Comparison of ENCODE assay signal across 8 mouse cellular contexts in genomic region chr16:84834745-84835440, GRCm38 (mm10). TPM values are rescaled to one million over a fixed set of nuclear protein-coding genes. Genes with fewer than 3 reads are reported as not detected.
DNase-seq lines count a peak whose midpoint lies in the region; ATAC-seq and TF ChIP-seq lines count a peak whose summit lies in the region.

Gabpa (plus strand) TSS chr16:84834925.

- peaks cover 62% of the 10 kb centered on the region for H3K4me1 ChIP-seq in E14TG2a.4 (replicated peaks; ENCODE audit: low read depth, low read length)
- peaks cover 18% of the 10 kb centered on the region for H3K4me1 ChIP-seq in forebrain, embryonic 12.5 days
- peaks cover 29% of the 10 kb centered on the region for H3K4me1 ChIP-seq in heart, postnatal 0 days (ENCODE audit: control insufficient read depth, insufficient read depth)
- peaks cover 9% of the 10 kb centered on the region for H3K4me1 ChIP-seq in liver, embryonic 16.5 days (ENCODE audit: control insufficient read depth, low read depth, low read length)
- H3K4me1 ChIP-seq in neural tube, embryonic 13.5 days (replicated peaks) = peaks cover 36% of the 10 kb centered on the region
- peaks cover 11% of the 10 kb centered on the region for H3K4me1 ChIP-seq in testis, adult 2 months (ENCODE audit: control insufficient read depth, insufficient read depth, low read length)

- DNase-seq in c-Kit-positive CD71-positive TER-119-positive erythroid progenitor cells, embryonic 14.5 days (ENCODE audit: low spot score) = peak; percentile 91
- DNase-seq in heart, postnatal 0 days (ENCODE audit: low spot score) = peak; percentile 99
- peak; percentile 90 to 95 for DNase-seq in kidney, postnatal 4 days

- peak within 1 kb of the TSS; percentile 98 for H3K4me3 ChIP-seq in E14TG2a.4 (replicated peaks; ENCODE audit: low read length)
- peak within 1 kb of the TSS; percentile 94 for H3K4me3 ChIP-seq in forebrain, embryonic 12.5 days (replicated peaks)
- H3K4me3 ChIP-seq in heart, postnatal 0 days (ENCODE audit: low read depth, low read length) = peak within 1 kb of the TSS; percentile 77
- peak within 1 kb of the TSS; percentile 98 for H3K4me3 ChIP-seq in liver, embryonic 16.5 days (ENCODE audit: low read depth, low read length)
- H3K4me3 ChIP-seq in neural tube, embryonic 13.5 days = peak within 1 kb of the TSS; percentile 94
- peak within 1 kb of the TSS; percentile 96 for H3K4me3 ChIP-seq in testis, adult 2 months (ENCODE audit: control insufficient read depth, low read depth, low read length)

- H3K27me3 ChIP-seq in E14TG2a.4 (ENCODE audit: insufficient read depth, low read length) = no peaks in the 10 kb centered on the region
- H3K27me3 ChIP-seq in forebrain, embryonic 12.5 days = no peaks in the 10 kb centered on the region
- H3K27me3 ChIP-seq in heart, postnatal 0 days (ENCODE audit: control insufficient read depth, insufficient read depth, low read length) = no peaks in the 10 kb centered on the region
- no peaks in the 10 kb centered on the region for H3K27me3 ChIP-seq in liver, embryonic 16.5 days (ENCODE audit: control insufficient read depth, insufficient read depth, low read depth, low read length)
- H3K27me3 ChIP-seq in neural tube, embryonic 13.5 days = no peaks in the 10 kb centered on the region
- H3K27me3 ChIP-seq in testis, adult 2 months (ENCODE audit: control insufficient read depth, insufficient read depth, low read length) = no peaks in the 10 kb centered on the region

- H3K36me3 ChIP-seq in E14TG2a.4 (ENCODE audit: insufficient read depth, low read length) = peaks cover 67% of the 10 kb centered on the region
- peaks cover 25% of the 10 kb centered on the region for H3K36me3 ChIP-seq in forebrain, embryonic 12.5 days (replicated peaks)
- H3K36me3 ChIP-seq in heart, postnatal 0 days (replicated peaks; ENCODE audit: control insufficient read depth, insufficient read depth, low read length) = peaks cover 36% of the 10 kb centered on the region
- peaks cover 14% of the 10 kb centered on the region for H3K36me3 ChIP-seq in liver, embryonic 16.5 days (ENCODE audit: control insufficient read depth, insufficient read depth)
- H3K36me3 ChIP-seq in neural tube, embryonic 13.5 days = peaks cover 22% of the 10 kb centered on the region
- H3K36me3 ChIP-seq in testis, adult 2 months (ENCODE audit: control insufficient read depth, insufficient read depth, low read length) = no peaks in the 10 kb centered on the region; the same call in 1 of the 2 replicates

- TF ChIP-seq POLR2A in testis, adult 2 months (IDR thresholded peaks at IDR 0.05; ENCODE audit: control insufficient read depth, low read depth, low read length) = peak; percentile 85

- peak; percentile 95 for ATAC-seq in forebrain, embryonic 12.5 days (ENCODE audit: low FRiP score)
- ATAC-seq in heart, postnatal 0 days (ENCODE audit: insufficient read depth, low read depth) = peak; percentile 95
- ATAC-seq in liver, embryonic 16.5 days (ENCODE audit: low read depth) = peak; percentile 92
- ATAC-seq in neural tube, embryonic 13.5 days (ENCODE audit: low read depth) = peak; percentile 97

- peak within 1 kb of the TSS; percentile 94 for H3K9ac ChIP-seq in forebrain, embryonic 12.5 days
- H3K9ac ChIP-seq in heart, postnatal 0 days (replicated peaks; ENCODE audit: low read depth, low read length) = peak within 1 kb of the TSS; percentile 91
- H3K9ac ChIP-seq in liver, embryonic 16.5 days (ENCODE audit: low read depth, low read length) = peak within 1 kb of the TSS; percentile 95
- peak within 1 kb of the TSS; percentile 96 for H3K9ac ChIP-seq in neural tube, embryonic 13.5 days

- peak within 1 kb of the TSS; percentile 98 for H3K27ac ChIP-seq in forebrain, embryonic 12.5 days
- peak within 1 kb of the TSS; percentile 100 for H3K27ac ChIP-seq in heart, postnatal 0 days (ENCODE audit: low read depth)
- H3K27ac ChIP-seq in liver, embryonic 16.5 days (ENCODE audit: low read length) = peak within 1 kb of the TSS; percentile 95
- peak within 1 kb of the TSS; percentile 98 for H3K27ac ChIP-seq in neural tube, embryonic 13.5 days (replicated peaks)
- H3K27ac ChIP-seq in testis, adult 2 months (ENCODE audit: control insufficient read depth, insufficient read depth, low read depth, low read length) = peak within 1 kb of the TSS; percentile 93

- H3K4me2 ChIP-seq in forebrain, embryonic 12.5 days = peak within 1 kb of the TSS; percentile 79
- peak within 1 kb of the TSS; percentile 71 for H3K4me2 ChIP-seq in heart, postnatal 0 days (ENCODE audit: low read depth, low read length)
- H3K4me2 ChIP-seq in liver, embryonic 16.5 days (ENCODE audit: low read depth, low read length) = peak within 1 kb of the TSS; percentile 88
- H3K4me2 ChIP-seq in neural tube, embryonic 13.5 days = peak within 1 kb of the TSS; percentile 85

- no peak for TF ChIP-seq CTCF in E14TG2a.4 (conservative IDR thresholded peaks at IDR 0.05; ENCODE audit: low read length)
- TF ChIP-seq CTCF in heart, postnatal 0 days (IDR thresholded peaks at IDR 0.05; ENCODE audit: low read depth) = no peak
- no peak for TF ChIP-seq CTCF in testis, adult 2 months (IDR thresholded peaks at IDR 0.05; ENCODE audit: control insufficient read depth, insufficient read depth, insufficient replicate concordance, low read depth, low read length)

- WGBS in forebrain, embryonic 12.5 days = under 1% methylated on average over 51 of the region's 52 CpGs
- under 1% methylated on average over 52 of the region's 52 CpGs for WGBS in heart, postnatal 0 days
- WGBS in liver, embryonic 16.5 days (ENCODE audit: insufficient replicate concordance) = 0% methylated on average over 52 of the region's 52 CpGs
- under 1% methylated on average over 52 of the region's 52 CpGs for WGBS in neural tube, embryonic 13.5 days

- peak; percentile 87; the same call in 1 of the 2 replicates for TF ChIP-seq EP300 in heart, postnatal 0 days (IDR thresholded peaks at IDR 0.05; ENCODE audit: low read depth)

- no peaks in the 10 kb centered on the region for H3K9me3 ChIP-seq in E14TG2a.4 (ENCODE audit: low read length)
- no peaks in the 10 kb centered on the region for H3K9me3 ChIP-seq in forebrain, embryonic 12.5 days
- H3K9me3 ChIP-seq in heart, postnatal 0 days (replicated peaks; ENCODE audit: control insufficient read depth, low read length) = no peaks in the 10 kb centered on the region
- no peaks in the 10 kb centered on the region for H3K9me3 ChIP-seq in liver, embryonic 16.5 days (replicated peaks; ENCODE audit: control insufficient read depth, low read length)
- no peaks in the 10 kb centered on the region for H3K9me3 ChIP-seq in neural tube, embryonic 13.5 days

RNA-seq across cellular contexts. Expression of gene Gabpa, which starts in this region (rescaled TPM):
- 39.4 and 40.3 TPM in 2 replicates for polyA plus RNA-seq in forebrain, embryonic 12.5 days (2016; fragmentation: Nextera tagmentation; extraction: Ambion mirVana)
- total RNA-seq in heart, postnatal 0 days (2014; rRNA removed; ENCODE audit: low replicate concordance) = 19.7 and 34.9 TPM in 2 replicates
- polyA plus RNA-seq in heart, postnatal 0 days (2015; fragmentation: Nextera tagmentation; extraction: Ambion mirVana) = 20.3 and 21.1 TPM in 2 replicates
- polyA plus RNA-seq in liver, embryonic 16.5 days (2015; fragmentation: Nextera tagmentation; extraction: Ambion mirVana) = 14.4 and 14.5 TPM in 2 replicates
- 21.2 and 21.4 TPM in 2 replicates for polyA plus RNA-seq in neural tube, embryonic 13.5 days (2015; fragmentation: Nextera tagmentation; extraction: Ambion mirVana)
- 5.7 and 7.6 TPM in 2 replicates for polyA plus RNA-seq in testis, adult 2 months (2012; rRNA removed)

Comparison
In these comparisons a context has a peak if more than half of its experiments do, and no peak if none do; other contexts are left out.
1. Peak in every context shown above with its lines: DNase-seq, ATAC-seq, H3K4me3 ChIP-seq and H3K27ac ChIP-seq.